Mouse (Mus musculus) erythroid progenitor cell, adult 5-6 weeks (primary cell): ENCODE measurements around the gene Hoxb7. TPM values are rescaled to one million over a fixed set of nuclear protein-coding genes. Genes with fewer than 3 reads are reported as not detected.

Experiments
- ATAC-seq: replicated peaks from 2 replicates; pipeline ENCODE4 v1.8.0; 2016; ENCODE audit warnings: moderate number of reproducible peaks, mild to moderate bottlenecking, moderate TSS enrichment, inconsistent platforms; ENCODE audit not compliant: poor library complexity, low FRiP score, severe bottlenecking
- total RNA-seq, 2 experiments: library from RNA; stranded (forward) in 1 of 2; stranded (reverse) in 1 of 2; fragments of 150-400 nt in 1 of 2; fragments of 186-747, 209-891 nt in 1 of 2; gene quantifications; 2 replicates each; pipeline versions ENCODE4 v1.2.3 to v1.2.4; 2015 to 2017; ENCODE audit warnings: low replicate concordance in 2 of 2

Gene Hoxb7
- total RNA-seq, 2 experiments from 2014 or later: not detected

- no peak for ATAC-seq
These were observed 2.2 kb upstream of the Hoxb7 start for GRCm38 (mm10) chr11:96284041-96284749.

DNA sequence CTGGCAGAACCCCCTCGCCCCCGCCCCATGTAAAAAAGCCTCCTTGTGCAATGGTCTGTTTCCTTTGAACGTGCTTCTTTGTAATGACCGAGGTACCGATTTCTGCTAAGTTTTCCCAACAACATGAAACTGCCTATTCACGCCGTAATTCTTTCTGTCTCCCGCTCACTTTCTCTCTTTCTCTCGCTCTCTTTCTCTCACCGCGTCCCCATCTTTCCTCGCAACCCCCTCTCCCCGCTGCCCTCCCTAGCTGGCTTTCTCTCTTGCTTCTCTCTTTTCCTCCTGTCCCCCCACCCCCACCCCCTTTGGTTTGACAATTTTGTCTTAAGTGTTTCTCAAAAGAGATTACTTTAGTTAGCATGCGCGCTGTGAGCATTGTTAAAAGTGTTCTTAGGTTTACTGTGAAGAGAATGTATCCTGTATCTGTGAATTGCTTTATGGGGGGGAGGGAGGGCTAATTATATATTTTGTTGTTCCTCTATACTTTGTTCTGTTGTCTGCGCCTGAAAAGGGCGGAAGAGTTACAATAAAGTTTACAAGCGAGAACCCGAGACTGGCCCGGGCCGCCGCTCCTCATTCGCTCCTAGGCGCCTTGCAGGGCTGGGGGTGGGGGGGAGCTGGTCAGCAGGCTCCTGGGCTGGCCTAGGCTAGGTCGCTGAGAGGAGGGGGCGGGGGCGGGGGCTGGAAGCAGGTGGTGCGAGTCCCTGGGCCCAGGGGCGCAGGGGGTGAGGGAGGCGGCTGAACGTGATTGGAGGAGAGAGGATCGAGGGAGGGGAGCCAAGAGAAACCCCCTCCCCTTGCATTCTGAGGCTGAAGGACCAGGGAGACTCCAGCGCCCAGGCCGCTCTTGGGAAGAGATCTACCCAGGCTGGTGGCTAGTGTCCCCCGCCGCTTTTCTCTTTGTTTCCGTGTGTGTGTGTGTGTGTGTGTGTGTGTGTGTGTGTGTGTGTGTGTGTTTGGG is 1.4 kb upstream of the Hoxb7 start:
- no peak for ATAC-seq

DNA sequence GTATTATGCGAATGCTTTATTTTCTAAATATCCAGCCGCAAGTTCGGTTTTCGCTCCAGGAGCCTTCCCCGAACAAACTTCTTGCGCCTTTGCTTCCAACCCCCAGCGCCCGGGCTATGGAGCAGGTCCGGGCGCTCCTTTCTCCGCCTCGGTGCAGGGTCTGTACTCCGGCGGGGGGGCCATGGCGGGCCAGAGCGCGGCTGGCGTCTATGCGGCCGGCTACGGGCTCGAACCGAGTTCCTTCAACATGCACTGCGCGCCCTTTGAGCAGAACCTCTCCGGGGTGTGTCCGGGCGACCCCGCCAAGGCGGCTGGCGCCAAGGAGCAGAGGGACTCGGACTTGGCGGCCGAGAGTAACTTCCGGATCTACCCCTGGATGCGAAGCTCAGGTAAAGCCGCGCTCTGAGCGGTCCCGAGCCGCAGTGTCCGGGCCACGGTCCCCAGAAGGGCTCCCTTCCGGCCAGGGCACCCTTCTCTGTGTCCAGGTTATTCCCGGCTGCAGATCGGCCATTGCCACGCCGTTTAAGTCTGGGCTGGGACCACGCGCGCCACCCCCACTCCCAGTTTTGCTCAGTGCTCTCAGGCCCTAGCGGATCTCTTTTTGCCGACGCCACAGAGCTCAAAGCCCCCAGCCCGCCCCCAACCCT is 439 bp downstream of the Hoxb7 start:
- no peak for ATAC-seq

DNA sequence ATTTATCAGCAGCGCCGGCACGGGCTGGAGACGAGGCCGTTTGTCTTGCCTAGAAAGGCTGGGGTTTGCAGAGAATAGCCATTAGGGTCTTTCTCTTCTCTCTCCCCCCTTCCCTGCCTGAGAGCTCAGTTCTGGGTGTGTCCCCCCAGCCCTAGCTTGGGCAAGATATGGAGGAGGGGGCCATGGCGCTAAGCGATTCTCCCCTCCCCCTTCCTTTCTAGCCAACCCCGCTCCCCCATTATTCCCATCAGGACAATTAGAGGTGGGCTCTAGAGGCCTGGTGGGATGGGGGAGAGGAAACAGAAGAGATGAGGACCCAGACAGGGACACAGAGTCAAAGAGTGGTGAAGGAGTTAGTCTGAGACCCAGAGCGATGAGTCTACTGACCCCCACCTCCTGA is 988 bp downstream of the Hoxb7 start:
- no peak for ATAC-seq

DNA sequence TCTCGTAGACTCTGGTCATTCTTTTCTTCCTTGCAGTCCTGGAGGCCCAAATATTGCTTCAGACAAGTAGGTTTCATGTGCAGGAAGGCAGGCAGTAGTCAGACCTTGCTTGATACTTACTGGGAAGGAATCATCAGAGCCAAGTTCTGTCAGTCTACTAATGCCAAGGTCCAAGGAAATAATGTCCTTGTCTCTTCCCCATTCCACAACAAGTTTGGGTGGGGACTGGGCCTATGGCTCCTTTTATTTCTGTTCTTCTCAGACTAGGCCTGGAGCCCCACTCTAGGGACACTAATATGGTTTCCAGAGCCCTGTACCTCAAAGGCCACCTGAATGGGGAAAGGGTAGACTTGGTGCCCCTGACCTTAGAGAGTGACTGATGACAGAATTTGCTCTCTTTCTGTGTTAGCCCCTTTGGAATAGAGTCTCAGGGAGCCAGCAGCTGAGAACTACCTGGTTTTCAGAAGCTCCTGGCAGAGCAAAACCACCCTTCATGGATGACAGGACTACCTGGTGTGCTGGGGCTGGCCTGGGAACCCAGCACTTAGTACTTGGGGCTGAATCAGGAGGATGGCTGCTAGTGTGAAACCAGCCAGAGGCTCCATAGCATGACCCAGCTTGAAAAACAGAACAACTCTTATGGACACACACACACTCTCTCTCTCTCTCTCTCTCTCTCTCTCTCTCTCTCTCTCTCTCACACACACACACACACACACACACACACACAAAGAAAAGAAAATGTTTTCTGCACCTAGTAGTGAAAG is 2.2 kb downstream of the Hoxb7 start:
- ATAC-seq: no peak

DNA sequence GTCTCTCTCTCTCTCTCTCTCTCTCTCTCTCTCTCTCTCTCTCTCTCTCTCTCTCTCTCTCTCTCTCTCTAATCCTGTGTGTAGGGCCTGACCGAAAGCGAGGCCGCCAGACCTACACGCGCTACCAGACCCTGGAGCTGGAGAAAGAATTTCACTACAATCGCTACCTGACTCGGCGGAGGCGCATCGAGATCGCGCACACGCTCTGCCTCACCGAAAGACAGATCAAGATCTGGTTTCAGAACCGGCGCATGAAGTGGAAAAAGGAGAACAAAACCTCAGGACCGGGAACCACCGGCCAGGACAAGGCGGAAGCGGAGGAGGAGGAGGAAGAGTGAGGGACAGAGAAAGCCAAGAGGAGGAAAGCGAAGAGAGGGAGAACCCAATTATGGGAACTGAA is 2.9 kb downstream of the Hoxb7 start:
- no peak for ATAC-seq

DNA sequence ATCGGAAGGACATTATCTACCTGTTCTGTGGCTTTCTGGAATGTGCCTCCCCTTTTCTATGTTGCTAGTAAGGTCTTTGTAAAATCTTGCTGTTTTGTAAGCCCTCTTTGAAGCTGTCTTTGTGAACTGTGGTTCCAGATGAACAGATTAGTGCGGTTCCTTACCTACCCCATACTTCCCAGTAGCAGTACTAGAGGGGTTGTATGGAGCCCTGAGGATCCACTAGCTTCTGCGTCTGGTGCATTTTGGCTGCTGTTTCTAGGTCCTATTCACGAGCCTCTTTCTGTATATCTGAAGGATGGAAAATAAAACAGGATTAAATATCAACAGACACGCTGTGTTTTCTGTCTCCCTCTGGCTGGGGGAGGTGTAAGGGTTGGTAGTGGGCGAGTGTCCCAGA is 3.4 kb downstream of the Hoxb7 start:
- no peak for ATAC-seq

DNA sequence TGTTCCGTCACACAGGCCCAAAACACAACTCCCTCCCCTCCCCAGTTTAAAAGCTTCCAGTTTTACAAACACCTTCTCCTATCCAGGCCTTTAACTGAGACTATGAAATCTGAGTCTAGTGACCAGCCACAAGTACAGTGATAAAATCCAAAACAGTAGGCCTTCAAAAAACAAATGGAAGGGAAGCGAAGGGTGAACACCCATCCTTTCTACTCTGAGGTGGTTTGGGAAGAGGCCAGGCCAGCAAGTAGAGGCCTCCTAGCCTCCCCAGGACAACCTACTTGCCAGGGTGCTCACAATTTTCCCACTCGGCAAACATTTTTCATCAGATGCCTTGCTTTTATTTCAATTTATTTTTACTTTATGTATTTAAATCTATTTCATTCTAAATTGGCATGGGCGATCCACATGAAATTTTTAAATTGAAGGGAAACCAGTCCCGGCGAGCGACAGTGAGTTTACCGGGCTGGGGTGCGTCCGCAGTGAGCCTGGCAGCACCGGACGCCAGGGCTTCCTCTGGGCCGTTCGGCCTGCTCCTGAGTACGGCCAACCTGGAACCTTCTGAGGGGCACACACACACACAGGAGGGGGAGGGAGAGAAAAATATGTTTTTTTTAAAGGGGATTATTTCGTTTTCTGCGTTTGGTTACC is 4.4 kb downstream of the Hoxb7 start:
- ATAC-seq: no peak

GRCm38 (mm10) chr11:96291681-96292564 is 5.5 kb downstream of the Hoxb7 start, which contains the start of gene Hoxb6:
Hoxb6 (plus strand) TSS chr11:96292476.
- ATAC-seq: no peak

DNA sequence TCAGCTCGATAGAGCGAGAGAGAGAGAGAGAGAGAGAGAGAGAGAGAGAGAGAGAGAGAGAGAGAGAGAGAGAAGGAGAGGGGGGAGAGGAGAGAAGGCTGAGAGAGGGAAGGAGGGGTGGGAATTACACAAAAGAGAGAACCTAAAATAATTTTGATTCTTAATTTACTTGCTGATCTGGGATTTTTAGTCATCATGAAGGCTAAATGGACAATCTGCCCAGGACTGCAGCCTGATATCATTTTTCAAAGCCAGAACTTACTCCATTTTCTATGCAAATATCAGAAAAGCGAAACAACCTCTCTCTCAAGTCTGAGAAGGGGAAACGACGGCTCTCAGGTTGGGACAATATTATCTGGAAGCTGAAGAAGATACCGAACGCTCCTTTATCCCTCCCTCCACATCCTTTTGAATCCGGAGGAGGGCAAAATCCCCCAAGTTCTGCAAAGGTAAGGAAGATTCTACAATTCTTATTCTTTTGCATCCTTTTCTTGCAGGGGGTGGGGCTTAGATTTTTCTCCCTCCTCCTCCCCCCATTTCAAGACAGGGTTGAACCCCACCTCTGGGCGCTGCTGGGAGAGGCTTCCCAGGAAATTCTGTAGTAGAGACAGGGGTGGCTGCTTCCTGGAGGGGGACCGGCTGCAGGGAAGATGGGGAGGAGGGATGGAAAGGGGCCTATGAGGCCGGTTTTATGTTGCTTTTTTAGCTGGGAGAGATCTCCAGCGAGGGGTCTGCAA is 6.3 kb downstream of the Hoxb7 start:
- no peak for ATAC-seq

DNA sequence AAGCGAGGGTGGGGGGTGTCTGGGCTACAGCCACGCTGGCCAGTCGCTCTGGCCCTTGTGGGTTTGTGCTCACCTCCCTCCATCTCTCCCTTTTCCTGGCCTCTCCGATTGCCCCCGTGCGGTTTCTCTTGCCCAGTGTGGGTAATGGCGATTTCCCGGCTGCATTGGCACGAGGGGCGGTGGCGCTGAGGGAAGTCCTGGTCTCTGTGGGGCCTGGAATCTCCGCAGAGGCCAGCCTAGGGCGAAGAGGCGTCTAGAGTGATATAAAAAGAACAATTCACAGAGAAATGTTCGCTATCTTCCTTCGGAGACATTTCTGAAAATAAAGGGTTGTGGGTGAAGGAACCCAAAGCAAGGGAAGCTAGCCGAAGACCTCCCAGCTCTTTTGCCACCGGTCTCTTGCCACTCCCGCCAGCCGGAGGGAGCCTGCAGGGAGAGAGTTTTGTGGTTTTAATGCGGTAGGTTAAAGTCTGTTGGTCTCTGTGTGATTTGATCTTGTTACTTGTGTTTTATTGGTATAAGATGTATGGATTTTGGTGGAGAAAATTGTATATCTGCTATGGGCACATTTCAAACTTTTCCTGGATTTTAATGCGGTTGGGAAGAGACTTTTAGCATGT is 7.0 kb downstream of the Hoxb7 start:
- ATAC-seq: no peak

DNA sequence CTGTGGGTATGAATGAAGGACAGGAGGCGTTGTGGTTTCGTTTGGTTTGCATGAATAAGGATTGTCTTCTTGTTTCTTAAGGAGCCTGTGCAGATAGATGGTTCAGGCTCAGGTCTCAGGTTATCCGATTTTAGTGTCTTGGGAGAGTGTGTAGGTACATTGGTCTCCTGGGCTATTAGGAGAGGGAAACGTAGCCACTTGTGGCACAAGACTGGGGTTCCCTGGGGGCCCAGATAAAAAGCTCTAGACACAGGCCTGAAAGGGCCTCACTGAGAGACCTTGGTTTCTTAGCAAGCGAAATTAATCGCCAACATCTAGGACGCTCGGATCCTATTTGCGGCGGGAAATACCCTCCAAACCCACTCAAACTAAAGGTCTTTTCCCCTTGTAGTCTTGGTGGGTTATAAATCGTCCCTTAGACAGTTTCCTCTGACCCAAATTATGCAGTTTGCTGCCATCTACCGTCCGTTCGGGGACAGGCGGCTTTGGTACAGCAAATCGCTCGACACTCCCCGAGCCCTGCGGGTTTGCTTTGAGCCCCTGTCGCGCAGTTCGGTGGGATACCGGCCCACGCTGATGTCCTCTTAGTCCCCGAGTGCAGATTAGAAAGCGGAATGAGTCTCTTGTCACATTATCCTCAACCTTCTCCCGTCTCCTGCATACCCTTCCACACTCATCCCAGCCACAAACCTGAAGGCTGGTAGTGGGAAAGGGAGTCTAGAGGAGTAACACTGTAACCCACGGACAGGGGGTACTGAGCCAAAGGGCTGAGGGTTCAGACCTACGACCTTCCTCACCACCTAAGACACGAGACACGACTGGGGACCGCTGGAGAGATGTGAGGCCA is 8.0 kb downstream of the Hoxb7 start:
- ATAC-seq: no peak

- no peak for ATAC-seq
These were observed 8.8 kb downstream of the Hoxb7 start for GRCm38 (mm10) chr11:96295092-96295835.

- no peak for ATAC-seq
These were observed 10.6 kb downstream of the Hoxb7 start for GRCm38 (mm10) chr11:96296997-96297396.

- no peak for ATAC-seq
These were observed 11.0 kb downstream of the Hoxb7 start for GRCm38 (mm10) chr11:96297428-96297827.
